Mouse (Mus musculus): ENCODE results near the gene Kctd5. TPM values are rescaled to one million over a fixed set of nuclear protein-coding genes. Genes with fewer than 3 reads are reported as not detected.

Kctd5 gene
- polyA plus RNA-seq, 1 experiment from 2014 or later, result 87.0 TPM

GRCm38 (mm10) chr17:24006930-24007329 lies 66.4 kb downstream of the Kctd5 start:
- Histone ChIP-seq H3K27ac (ENCODE audit: low read depth, low read length) (no peak overlapping the region), H3K4me3 (ENCODE audit: low read depth, low read length) (no peak overlapping the region), H3K9ac (ENCODE audit: low read length) (no peak overlapping the region), H3K4me2 (ENCODE audit: low read length) (no peak overlapping the region), H3K27me3 (replicated peaks; ENCODE audit: control insufficient read depth, insufficient read depth, low read length) (no peaks in the 10 kb centered on the region), H3K36me3 (ENCODE audit: control insufficient read depth, insufficient read depth, low read length) (no peaks in the 10 kb centered on the region), H3K4me1 (ENCODE audit: control insufficient read depth, insufficient read depth, low read length) (no peaks in the 10 kb centered on the region), H3K9me3 (replicated peaks; ENCODE audit: control insufficient read depth, low read length) (no peaks in the 10 kb centered on the region)
- 43% methylated on average over 2 of the region's 2 CpGs for WGBS
- ATAC-seq (no peak), DNase-seq (ENCODE audit: low spot score) (no peak)

- DNase-seq (ENCODE audit: low spot score) (no peak), ATAC-seq (no peak)
- Histone ChIP-seq H3K9ac (ENCODE audit: low read length) (no peak overlapping the region), H3K4me3 (ENCODE audit: low read depth, low read length) (no peak overlapping the region), H3K4me1 (ENCODE audit: control insufficient read depth, insufficient read depth, low read length) (no peaks in the 10 kb centered on the region), H3K27me3 (replicated peaks; ENCODE audit: control insufficient read depth, insufficient read depth, low read length) (no peaks in the 10 kb centered on the region), H3K36me3 (ENCODE audit: control insufficient read depth, insufficient read depth, low read length) (no peaks in the 10 kb centered on the region), H3K9me3 (replicated peaks; ENCODE audit: control insufficient read depth, low read length) (no peaks in the 10 kb centered on the region), H3K4me2 (ENCODE audit: low read length) (no peak overlapping the region), H3K27ac (ENCODE audit: low read depth, low read length) (no peak overlapping the region)
- 93% methylated on average over 3 of the region's 3 CpGs for WGBS
These were observed 68.2 kb downstream of the Kctd5 start for GRCm38 (mm10) chr17:24005049-24005448.

GRCm38 (mm10) chr17:24004071-24004665 lies 69.1 kb downstream of the Kctd5 start:
- Histone ChIP-seq H3K27ac (ENCODE audit: low read depth, low read length) (no peak overlapping the region), H3K4me3 (ENCODE audit: low read depth, low read length) (no peak overlapping the region), H3K9ac (ENCODE audit: low read length) (no peak overlapping the region), H3K4me1 (ENCODE audit: control insufficient read depth, insufficient read depth, low read length) (no peaks in the 10 kb centered on the region), H3K36me3 (ENCODE audit: control insufficient read depth, insufficient read depth, low read length) (no peaks in the 10 kb centered on the region), H3K4me2 (ENCODE audit: low read length) (no peak overlapping the region), H3K27me3 (replicated peaks; ENCODE audit: control insufficient read depth, insufficient read depth, low read length) (no peaks in the 10 kb centered on the region), H3K9me3 (replicated peaks; ENCODE audit: control insufficient read depth, low read length) (no peaks in the 10 kb centered on the region)
- ATAC-seq (no peak), DNase-seq (ENCODE audit: low spot score) (no peak)
- 90% methylated on average over 14 of the region's 14 CpGs for WGBS

GRCm38 (mm10) chr17:24000404-24000803 lies 72.9 kb downstream of the Kctd5 start:
- H3K4me3 ChIP-seq (ENCODE audit: low read depth, low read length), result no peak overlapping the region
- H3K27me3 ChIP-seq (replicated peaks; ENCODE audit: control insufficient read depth, insufficient read depth, low read length), result no peaks in the 10 kb centered on the region
- H3K9me3 ChIP-seq (replicated peaks; ENCODE audit: control insufficient read depth, low read length), result no peaks in the 10 kb centered on the region
- H3K4me1 ChIP-seq (ENCODE audit: control insufficient read depth, insufficient read depth, low read length), result no peaks in the 10 kb centered on the region
- WGBS, result 74% methylated on average over 5 of the region's 5 CpGs
- H3K36me3 ChIP-seq (ENCODE audit: control insufficient read depth, insufficient read depth, low read length), result no peaks in the 10 kb centered on the region
- H3K4me2 ChIP-seq (ENCODE audit: low read length), result no peak overlapping the region
- DNase-seq (ENCODE audit: low spot score), result no peak
- ATAC-seq, result no peak
- no peak overlapping the region for H3K9ac ChIP-seq (ENCODE audit: low read length)
- no peak overlapping the region for H3K27ac ChIP-seq (ENCODE audit: low read depth, low read length)

- no peak for DNase-seq (ENCODE audit: low spot score)
These were observed 74.9 kb downstream of the Kctd5 start for GRCm38 (mm10) chr17:23998383-23998782.

GRCm38 (mm10) chr17:23997901-23998300 lies 75.4 kb downstream of the Kctd5 start, which contains the start of gene Prss22:
Gene Prss22 (minus strand): TSS chr17:23998100.
- no peak for ATAC-seq

More at GRCm38 (mm10) chr17:23998383-23998782, 74.9 kb downstream of the Kctd5 start:
- no peak overlapping the region for H3K27ac ChIP-seq (ENCODE audit: low read depth, low read length)
- no peaks in the 10 kb centered on the region for H3K9me3 ChIP-seq (replicated peaks; ENCODE audit: control insufficient read depth, low read length)
- H3K4me3 ChIP-seq (ENCODE audit: low read depth, low read length), result no peak overlapping the region
- no peaks in the 10 kb centered on the region for H3K27me3 ChIP-seq (replicated peaks; ENCODE audit: control insufficient read depth, insufficient read depth, low read length)
- H3K4me1 ChIP-seq (ENCODE audit: control insufficient read depth, insufficient read depth, low read length), result no peaks in the 10 kb centered on the region
- no peak overlapping the region for H3K9ac ChIP-seq (ENCODE audit: low read length)
- WGBS, result 81% methylated on average over 6 of the region's 6 CpGs
- no peak overlapping the region for H3K4me2 ChIP-seq (ENCODE audit: low read length)
- H3K36me3 ChIP-seq (ENCODE audit: control insufficient read depth, insufficient read depth, low read length), result no peaks in the 10 kb centered on the region
- no peak for ATAC-seq

More at GRCm38 (mm10) chr17:23997901-23998300, 75.4 kb downstream of the Kctd5 start, which contains the start of gene Prss22:
- no peak within 1 kb of the TSS for H3K4me3 ChIP-seq (ENCODE audit: low read depth, low read length)
- H3K4me1 ChIP-seq (ENCODE audit: control insufficient read depth, insufficient read depth, low read length), result no peaks in the 10 kb centered on the region
- no peak within 1 kb of the TSS for H3K27ac ChIP-seq (ENCODE audit: low read depth, low read length)
- H3K9ac ChIP-seq (ENCODE audit: low read length), result no peak within 1 kb of the TSS
- H3K36me3 ChIP-seq (ENCODE audit: control insufficient read depth, insufficient read depth, low read length), result no peaks in the 10 kb centered on the region
- no peaks in the 10 kb centered on the region for H3K27me3 ChIP-seq (replicated peaks; ENCODE audit: control insufficient read depth, insufficient read depth, low read length)
- no peak within 1 kb of the TSS for H3K4me2 ChIP-seq (ENCODE audit: low read length)
- WGBS, result 64% methylated on average over 2 of the region's 2 CpGs
- H3K9me3 ChIP-seq (replicated peaks; ENCODE audit: control insufficient read depth, low read length), result no peaks in the 10 kb centered on the region
- DNase-seq (ENCODE audit: low spot score), result no peak

Small RNA genes lying within 50 kb of the gene (microRNA-seq; reads per million reads assigned to microRNA genes)
- not detected for gene Gm27700

Other genes with a start within 250 kb of the Kctd5 start
- gene Elob, start 244.3 kb downstream of the Kctd5 start, polyA plus RNA-seq (2014; fragmentation: Nextera tagmentation; extraction: Ambion mirVana), result 1,202 and 1,508 TPM in 2 replicates
- not detected in 2 replicates for gene Prss33, start 237.4 kb downstream of the Kctd5 start, polyA plus RNA-seq (2014; fragmentation: Nextera tagmentation; extraction: Ambion mirVana)
- gene Prss32, start 229.6 kb downstream of the Kctd5 start, polyA plus RNA-seq (2014; fragmentation: Nextera tagmentation; extraction: Ambion mirVana), result not detected in 2 replicates
- gene Prss41, start 229.3 kb downstream of the Kctd5 start, polyA plus RNA-seq (2014; fragmentation: Nextera tagmentation; extraction: Ambion mirVana), result 0.31 and 0.66 TPM in 2 replicates
- gene Prss21, start 205.4 kb downstream of the Kctd5 start, polyA plus RNA-seq (2014; fragmentation: Nextera tagmentation; extraction: Ambion mirVana), result not detected in 2 replicates
- not detected in 2 replicates for gene Dcpp1, start 192.6 kb downstream of the Kctd5 start, polyA plus RNA-seq (2014; fragmentation: Nextera tagmentation; extraction: Ambion mirVana)
- not detected in 2 replicates for gene Dcpp2, start 192.6 kb downstream of the Kctd5 start, polyA plus RNA-seq (2014; fragmentation: Nextera tagmentation; extraction: Ambion mirVana)
- gene Dcpp3, start 156.0 kb downstream of the Kctd5 start, polyA plus RNA-seq (2014; fragmentation: Nextera tagmentation; extraction: Ambion mirVana), result not detected in 2 replicates
- gene Sbp, start 131.8 kb downstream of the Kctd5 start, polyA plus RNA-seq (2014; fragmentation: Nextera tagmentation; extraction: Ambion mirVana), result not detected in 2 replicates
- not detected in 2 replicates for gene Sbpl, start 118.2 kb downstream of the Kctd5 start, polyA plus RNA-seq (2014; fragmentation: Nextera tagmentation; extraction: Ambion mirVana)
- gene Prss30, start 92.9 kb downstream of the Kctd5 start, polyA plus RNA-seq (2014; fragmentation: Nextera tagmentation; extraction: Ambion mirVana), result not detected in 2 replicates
- not detected in 2 replicates for gene Prss22, start 75.4 kb downstream of the Kctd5 start, polyA plus RNA-seq (2014; fragmentation: Nextera tagmentation; extraction: Ambion mirVana)
- gene Prss27, start 35.3 kb downstream of the Kctd5 start, polyA plus RNA-seq (2014; fragmentation: Nextera tagmentation; extraction: Ambion mirVana), result not detected in 2 replicates
- gene Pdpk1, start 77.4 kb upstream of the Kctd5 start, polyA plus RNA-seq (2014; fragmentation: Nextera tagmentation; extraction: Ambion mirVana), result 42.6 and 59.0 TPM in 2 replicates
- 28.4 and 29.6 TPM in 2 replicates for gene Amdhd2, start 90.3 kb upstream of the Kctd5 start, polyA plus RNA-seq (2014; fragmentation: Nextera tagmentation; extraction: Ambion mirVana)
- 1,021 and 1,033 TPM in 2 replicates for gene Atp6v0c, start 96.2 kb upstream of the Kctd5 start, polyA plus RNA-seq (2014; fragmentation: Nextera tagmentation; extraction: Ambion mirVana)
- gene Tbc1d24, start 132.1 kb upstream of the Kctd5 start, polyA plus RNA-seq (2014; fragmentation: Nextera tagmentation; extraction: Ambion mirVana), result 10.5 and 15.0 TPM in 2 replicates
- 2.6 and 3.0 TPM in 2 replicates for gene Ntn3, start 136.0 kb upstream of the Kctd5 start, polyA plus RNA-seq (2014; fragmentation: Nextera tagmentation; extraction: Ambion mirVana)
- gene Tedc2, start 147.4 kb upstream of the Kctd5 start, polyA plus RNA-seq (2014; fragmentation: Nextera tagmentation; extraction: Ambion mirVana), result 11.0 and 12.5 TPM in 2 replicates
- 31.8 and 34.3 TPM in 2 replicates for gene Ccnf, start 178.0 kb upstream of the Kctd5 start, polyA plus RNA-seq (2014; fragmentation: Nextera tagmentation; extraction: Ambion mirVana)